Mouse (Mus musculus) limb, embryonic 11.5 days (tissue): Measurements from ENCODE around the gene Arhgap10. TPM values are rescaled to one million over a fixed set of nuclear protein-coding genes. Genes with fewer than 3 reads are reported as not detected.

Experiments used
- ATAC-seq: fragments of 200-750 bp; cut with Nextera tagmentation; 2 replicates; pipeline ENCODE4 v1.8.0; 2017; ENCODE audit warnings: low read depth; ENCODE audit not compliant: insufficient number of reproducible peaks, low FRiP score, low TSS enrichment
- DNase-seq: peaks from one replicate; pipeline ENCODE4 v3.0.0-alpha.2; 2015; ENCODE audit warnings: low spot score
- H3K27ac ChIP-seq: fragments of 300-500 bp; sonication (generic); replicated peaks from 2 replicates; pipeline ENCODE4 v1.5.1; 2014; ENCODE audit warnings: low read depth, mild to moderate bottlenecking, low read length
- H3K27me3 ChIP-seq: fragments of 300-500 bp; sonication (generic); 2 replicates; pipeline ENCODE4 v1.6.1; 2014; ENCODE audit warnings: mild to moderate bottlenecking, low read length, mixed read lengths; ENCODE audit not compliant: control insufficient read depth, insufficient read depth
- H3K36me3 ChIP-seq: fragments of 300-500 bp; sonication (generic); 2 replicates; pipeline ENCODE4 v1.6.1; 2014; ENCODE audit warnings: mild to moderate bottlenecking, low read length, moderate library complexity, mixed read lengths; ENCODE audit not compliant: control insufficient read depth, insufficient read depth
- H3K4me1 ChIP-seq: fragments of 300-500 bp; sonication (generic); 2 replicates; pipeline ENCODE4 v1.6.1; 2014; ENCODE audit warnings: low read length, mixed read lengths; ENCODE audit not compliant: control insufficient read depth, insufficient read depth
- H3K4me2 ChIP-seq: fragments of 300-500 bp; sonication (generic); 2 replicates; pipeline ENCODE4 v1.6.1; 2014; ENCODE audit warnings: low read depth, mild to moderate bottlenecking, moderate library complexity; ENCODE audit not compliant: severe bottlenecking
- H3K4me3 ChIP-seq: fragments of 300-500 bp; sonication (generic); 2 replicates; pipeline ENCODE4 v1.5.1; 2014; ENCODE audit warnings: low read depth, low read length
- H3K9ac ChIP-seq: fragments of 300-500 bp; sonication (generic); 2 replicates; pipeline ENCODE4 v1.6.1; 2014; ENCODE audit warnings: mild to moderate bottlenecking, low read length
- H3K9me3 ChIP-seq: fragments of 300-500 bp; sonication (generic); 2 replicates; pipeline ENCODE4 v1.6.1; 2016; ENCODE audit warnings: low read length; ENCODE audit not compliant: control insufficient read depth
- WGBS: fragments of 180-500 bp; shearing (Covaris S2); extraction: QIAGEN DNeasy Blood & Tissue Kit; methylation state at CpG from one replicate; pipeline ENCODE4 v1.1.7; 2014; 5-methylcytosine and 5-hydroxymethylcytosine counted together
- polyA plus RNA-seq: library from polyadenylated mRNA; unstranded; fragments of >200 nt; fragmentation: Nextera tagmentation; extraction: Ambion mirVana; gene quantifications from 2 replicates; pipeline ENCODE4 v1.2.1, GENCODE M21; 2014

Gene Arhgap10
- polyA plus RNA-seq, 1 experiment from 2014 or later, result 37.4 TPM

DNA sequence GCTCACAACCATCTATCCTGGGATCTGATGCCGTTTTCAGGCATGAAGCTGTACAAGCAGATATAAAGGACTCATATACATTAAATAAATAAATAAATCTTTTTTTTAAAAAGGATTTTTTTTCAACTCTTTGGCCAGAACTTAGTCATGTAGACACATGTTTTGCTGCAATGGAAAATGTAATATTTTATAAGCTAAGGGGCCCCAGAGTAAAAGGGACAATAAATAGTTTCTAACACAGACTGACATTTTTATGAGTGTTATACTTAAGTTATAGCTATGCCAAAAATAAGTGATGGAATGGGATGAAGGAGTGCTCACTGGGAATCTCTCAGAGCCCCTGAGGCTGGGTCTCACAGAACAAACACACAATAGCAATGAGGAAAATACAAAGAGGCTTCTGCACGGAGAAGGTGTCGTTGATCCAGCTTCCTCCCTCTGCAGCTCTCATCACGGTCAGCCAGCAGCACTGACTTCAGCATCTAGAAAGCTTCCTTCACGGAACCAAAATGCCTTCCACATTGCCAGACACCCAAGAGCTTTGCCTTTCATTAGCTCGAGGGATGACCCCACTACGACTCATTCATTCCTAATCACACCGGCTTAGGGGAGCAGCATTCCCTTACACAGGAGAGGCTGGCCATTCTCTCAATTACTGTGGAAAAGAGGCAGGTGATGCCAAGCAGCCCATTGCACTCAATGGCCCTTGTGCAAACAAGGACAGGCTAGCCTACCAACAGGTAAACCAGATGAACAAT, 3.5 kb upstream of the Arhgap10 start:
- no peak overlapping the region for H3K27ac ChIP-seq
- no peak overlapping the region for H3K4me3 ChIP-seq
- H3K4me1 ChIP-seq, result peaks cover 9% of the 10 kb centered on the region
- no peak overlapping the region for H3K4me2 ChIP-seq
- H3K36me3 ChIP-seq, result no peaks in the 10 kb centered on the region
- DNase-seq (no peak), ATAC-seq (no peak)
- WGBS, result 52% methylated on average over 8 of the region's 8 CpGs
- no peaks in the 10 kb centered on the region for H3K9me3 ChIP-seq
- no peak overlapping the region for H3K9ac ChIP-seq
- H3K27me3 ChIP-seq, result no peaks in the 10 kb centered on the region

DNA sequence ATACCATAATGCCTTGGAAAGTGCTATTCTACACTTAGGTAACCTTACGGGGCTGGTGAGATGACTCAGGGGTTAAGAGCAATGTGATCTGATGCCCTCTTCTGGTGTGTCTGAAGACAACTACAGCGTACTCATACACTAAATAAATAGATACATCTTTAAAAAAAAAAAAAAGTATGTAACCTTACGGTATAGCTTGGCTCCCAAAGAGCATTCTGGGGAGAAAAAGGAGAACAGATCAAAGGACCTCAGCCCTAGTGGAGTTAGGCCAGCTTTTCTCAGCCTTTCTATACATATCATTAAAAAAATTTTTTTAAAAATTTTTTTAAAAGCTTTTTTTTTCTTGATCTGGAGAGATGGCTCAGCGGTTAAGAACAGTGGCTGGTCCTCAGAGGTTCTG, 2.8 kb upstream of the Arhgap10 start:
- Histone ChIP-seq H3K4me1 (peaks cover 15% of the 10 kb centered on the region), H3K36me3 (no peaks in the 10 kb centered on the region), H3K4me3 (no peak overlapping the region), H3K4me2 (no peak overlapping the region), H3K27me3 (no peaks in the 10 kb centered on the region), H3K27ac (no peak overlapping the region), H3K9me3 (no peaks in the 10 kb centered on the region), H3K9ac (no peak overlapping the region)
- 95% methylated on average over 4 of the region's 4 CpGs for WGBS
- ATAC-seq (no peak), DNase-seq (no peak)

GRCm38 (mm10) chr8:77518201-77519115, 705 bp upstream of the Arhgap10 start:
- peak overlapping the region; percentile 73 for H3K27ac ChIP-seq
- peak overlapping the region; percentile 56 for H3K4me3 ChIP-seq
- ATAC-seq, result peak; percentile 32
- H3K36me3 ChIP-seq, result no peaks in the 10 kb centered on the region
- no peak for DNase-seq
- peaks cover 22% of the 10 kb centered on the region for H3K4me1 ChIP-seq
- 2% methylated on average over 33 of the region's 33 CpGs for WGBS
- no peaks in the 10 kb centered on the region for H3K27me3 ChIP-seq
- H3K9me3 ChIP-seq, result no peaks in the 10 kb centered on the region
- peak overlapping the region; percentile 57 for H3K9ac ChIP-seq
- peak overlapping the region; percentile 65 for H3K4me2 ChIP-seq

DNA sequence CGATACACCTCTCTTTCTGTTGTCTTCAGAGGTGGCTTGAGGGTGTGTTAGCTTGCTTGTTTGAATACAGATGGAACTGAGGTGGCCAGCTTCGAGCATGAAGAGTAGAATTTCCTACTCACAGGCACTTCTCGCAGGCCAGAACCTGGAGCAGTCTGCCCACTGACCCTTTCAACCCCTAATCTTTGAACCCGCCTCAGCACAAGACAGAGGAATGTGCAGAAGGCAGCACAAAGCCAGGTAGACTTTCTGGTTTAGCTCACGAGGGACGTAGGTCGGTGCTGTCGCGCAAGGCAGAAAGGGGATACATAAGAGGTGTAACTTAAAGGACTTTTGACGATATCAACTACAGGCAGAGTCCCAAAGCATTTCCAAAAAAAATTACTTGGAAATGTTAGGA, 908 bp downstream of the Arhgap10 start:
- Histone ChIP-seq H3K27ac (no peak overlapping the region), H3K9me3 (no peaks in the 10 kb centered on the region), H3K4me1 (peaks cover 28% of the 10 kb centered on the region), H3K36me3 (no peaks in the 10 kb centered on the region), H3K4me3 (peak overlapping the region; percentile 56), H3K27me3 (no peaks in the 10 kb centered on the region), H3K9ac (peak overlapping the region; percentile 74), H3K4me2 (peak overlapping the region; percentile 65)
- WGBS, result 2% methylated on average over 10 of the region's 10 CpGs
- ATAC-seq (no peak), DNase-seq (peak; percentile 48)

DNA sequence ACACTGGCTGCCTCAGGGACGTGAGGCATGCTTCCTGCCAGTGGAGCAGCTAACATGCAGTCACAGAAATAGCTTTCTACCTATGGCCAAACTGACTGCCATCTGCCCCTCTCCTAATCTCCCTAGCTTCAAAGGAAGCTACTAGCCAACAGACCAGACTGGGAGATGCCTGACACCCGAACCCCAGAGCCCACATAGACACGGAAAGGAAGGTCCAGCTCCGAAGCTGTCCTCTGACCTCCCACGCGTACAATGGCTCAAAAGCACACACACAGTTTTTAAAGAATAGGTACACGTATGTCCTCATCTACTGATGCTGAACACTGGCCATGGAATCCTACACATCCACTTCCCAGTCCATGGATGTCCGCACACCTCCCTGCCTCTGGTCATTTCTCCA, 2.0 kb downstream of the Arhgap10 start:
- no peaks in the 10 kb centered on the region for H3K36me3 ChIP-seq
- ATAC-seq (no peak), DNase-seq (no peak)
- H3K4me2 ChIP-seq, result peak overlapping the region; percentile 65
- 49% methylated on average over 8 of the region's 8 CpGs for WGBS
- no peak overlapping the region for H3K9ac ChIP-seq
- no peaks in the 10 kb centered on the region for H3K9me3 ChIP-seq
- H3K27me3 ChIP-seq, result no peaks in the 10 kb centered on the region
- H3K27ac ChIP-seq, result no peak overlapping the region
- peak overlapping the region; percentile 56 for H3K4me3 ChIP-seq
- H3K4me1 ChIP-seq, result peaks cover 29% of the 10 kb centered on the region

DNA sequence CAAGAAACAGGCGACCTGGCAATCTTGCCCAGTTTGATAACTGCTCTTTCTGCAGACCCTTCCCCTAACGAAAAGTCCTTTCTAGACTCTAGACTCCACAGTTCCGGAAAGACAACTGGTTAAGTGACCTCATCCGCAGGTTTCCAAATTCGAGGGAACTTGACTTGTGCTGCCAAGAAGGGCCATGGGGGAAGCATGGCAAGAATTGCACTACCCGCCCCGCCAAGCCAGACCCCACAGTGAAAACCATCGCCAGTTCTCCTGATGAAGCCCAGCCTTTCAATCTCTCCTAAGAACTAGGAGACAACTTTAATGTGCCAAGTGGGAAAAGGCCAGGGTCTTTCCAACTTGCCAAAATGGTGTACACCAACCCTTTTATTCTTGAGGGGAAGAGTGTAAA, 2.6 kb downstream of the Arhgap10 start:
- ATAC-seq (no peak), DNase-seq (no peak)
- Histone ChIP-seq H3K4me2 (peak overlapping the region; percentile 65; the same call in 1 of the 2 replicates), H3K27me3 (no peaks in the 10 kb centered on the region), H3K9ac (no peak overlapping the region), H3K4me3 (no peak overlapping the region), H3K36me3 (no peaks in the 10 kb centered on the region), H3K4me1 (peaks cover 32% of the 10 kb centered on the region), H3K27ac (no peak overlapping the region), H3K9me3 (no peaks in the 10 kb centered on the region)
- WGBS, result 91% methylated on average over 8 of the region's 8 CpGs

GRCm38 (mm10) chr8:77511750-77512493, 5.8 kb downstream of the Arhgap10 start:
- no peak overlapping the region for H3K4me2 ChIP-seq
- DNase-seq (no peak), ATAC-seq (no peak)
- H3K4me3 ChIP-seq, result no peak overlapping the region
- no peak overlapping the region for H3K27ac ChIP-seq
- no peaks in the 10 kb centered on the region for H3K36me3 ChIP-seq
- H3K9ac ChIP-seq, result no peak overlapping the region
- H3K9me3 ChIP-seq, result no peaks in the 10 kb centered on the region
- peaks cover 39% of the 10 kb centered on the region for H3K4me1 ChIP-seq
- H3K27me3 ChIP-seq, result no peaks in the 10 kb centered on the region
- whole genome bisulfite sequencing, result 42% methylated on average over 13 of the region's 13 CpGs

- Histone ChIP-seq H3K9ac (no peak overlapping the region), H3K4me1 (peaks cover 34% of the 10 kb centered on the region), H3K27ac (no peak overlapping the region), H3K27me3 (no peaks in the 10 kb centered on the region), H3K9me3 (no peaks in the 10 kb centered on the region), H3K36me3 (no peaks in the 10 kb centered on the region), H3K4me2 (no peak overlapping the region), H3K4me3 (no peak overlapping the region)
- DNase-seq (no peak), ATAC-seq (no peak)
- 71% methylated on average over 3 of the region's 3 CpGs for WGBS
These were observed 7.3 kb downstream of the Arhgap10 start for GRCm38 (mm10) chr8:77510426-77510825.
